In the genomic region with DNA sequence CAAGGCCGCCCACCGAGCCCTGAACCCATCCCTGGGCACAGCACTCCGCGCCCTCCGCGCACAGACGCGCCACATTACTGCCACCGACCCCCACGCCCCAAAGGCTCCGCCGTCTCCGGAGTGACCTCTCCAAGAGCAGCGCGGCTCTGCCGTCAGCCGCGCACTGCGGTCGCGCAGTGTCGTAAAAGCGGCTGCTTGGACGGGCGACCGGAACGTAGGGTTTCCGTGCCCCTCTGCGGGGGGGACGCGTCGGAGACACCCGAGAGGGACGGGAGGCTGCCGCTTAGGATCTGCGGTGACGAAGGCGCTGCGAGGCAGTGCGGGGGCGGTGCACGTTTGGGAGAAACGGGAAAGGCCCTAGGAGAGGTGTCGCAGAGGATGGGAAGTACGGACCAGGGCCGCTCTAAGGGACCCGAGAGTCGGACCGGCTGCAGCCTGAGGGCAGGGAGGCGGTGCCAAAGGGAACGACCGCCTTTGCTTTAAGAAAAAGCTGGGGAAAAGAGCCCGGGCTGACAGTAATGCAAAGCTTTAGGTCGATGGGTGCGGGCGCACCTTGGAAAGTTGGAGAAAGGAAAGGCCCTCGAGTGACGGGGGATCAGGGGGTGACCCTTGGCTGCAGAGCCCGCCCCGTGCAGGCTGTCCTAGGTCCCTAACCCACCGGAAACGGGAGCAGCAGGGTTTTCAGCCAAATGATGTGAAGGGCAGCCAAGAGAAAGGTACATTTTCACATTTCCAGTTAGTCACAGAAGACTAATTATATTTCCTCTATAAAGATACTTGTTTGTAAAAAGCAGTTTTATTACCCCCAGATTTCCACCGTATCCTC, we compare ENCODE assay signal across 8 mouse cellular contexts. TPM values are rescaled to one million over a fixed set of nuclear protein-coding genes. Genes with fewer than 3 reads are reported as not detected.
A peak's percentile ranks its signal among the peaks of the same experiment; 100 is the strongest.
DNase-seq lines count a peak whose midpoint lies in the region; ATAC-seq lines count a peak whose summit lies in the region.

A gene (minus strand): TSS at position 389 of the 826 bp plus-strand sequence.

- no peaks in the 10 kb centered on the region for H3K27me3 ChIP-seq in hindbrain, embryonic 11.5 days (ENCODE audit: control insufficient read depth, insufficient read depth, low read length)

- H3K4me3 ChIP-seq in hindbrain, embryonic 11.5 days (ENCODE audit: low read depth, low read length) = peak within 1 kb of the TSS; percentile 71

- H3K4me2 ChIP-seq in hindbrain, embryonic 11.5 days (replicated peaks; ENCODE audit: low read depth, low read length) = peak within 1 kb of the TSS; percentile 45

- DNase-seq in MN1 (ENCODE audit: low spot score) = peak; percentile 89
- peak; percentile 90 for DNase-seq in cerebellum, adult 9-10 months
- peak; percentile 81 to 88 for DNase-seq in frontal cortex, adult 2 months (ENCODE audit: extremely low spot score in 1 of 2, low spot score in 1 of 2)
- DNase-seq in hindbrain, embryonic 11.5 days (ENCODE audit: low spot score) = peak; percentile 92
- DNase-seq in layer of hippocampus, postnatal 10 days (ENCODE audit: low spot score in 2 of 2) = peak; percentile 85 to 89
- DNase-seq in lung, postnatal 10 days = peak; percentile 89
- peak; percentile 88 for DNase-seq in ovary, postnatal 36 days (ENCODE audit: low spot score)
- peak; percentile 84 for DNase-seq in thymus, postnatal 25 days

- ATAC-seq in hindbrain, embryonic 11.5 days (ENCODE audit: low FRiP score) = peak; percentile 94

- no peaks in the 10 kb centered on the region for H3K9me3 ChIP-seq in hindbrain, embryonic 11.5 days (ENCODE audit: control insufficient read depth, low read length)

- peak within 1 kb of the TSS; percentile 82 for H3K9ac ChIP-seq in hindbrain, embryonic 11.5 days (ENCODE audit: low read depth, low read length)

- H3K36me3 ChIP-seq in hindbrain, embryonic 11.5 days (ENCODE audit: control insufficient read depth, insufficient read depth, low read length) = no peaks in the 10 kb centered on the region

- no peaks in the 10 kb centered on the region for H3K4me1 ChIP-seq in hindbrain, embryonic 11.5 days (replicated peaks; ENCODE audit: control insufficient read depth, insufficient read depth, low read length)

- under 1% methylated on average over 63 of the region's 63 CpGs for WGBS in hindbrain, embryonic 11.5 days

- peak within 1 kb of the TSS; percentile 81 for H3K27ac ChIP-seq in hindbrain, embryonic 11.5 days (ENCODE audit: low read depth, low read length)

RNA-seq across cellular contexts. Expression of the gene that starts here (rescaled TPM):
- 39.1 and 54.1 TPM in 2 replicates for polyA plus RNA-seq in frontal cortex, adult 2 months (2012; rRNA removed)
- 54.9 and 59.2 TPM in 2 replicates for polyA plus RNA-seq in hindbrain, embryonic 11.5 days (2014; fragmentation: Nextera tagmentation; extraction: Ambion mirVana)
- 100 to 1,000 TPM; 128 to 140 TPM for total RNA-seq in layer of hippocampus, postnatal 10 days (2021)

Comparison
In these comparisons a context has a peak if more than half of its experiments do, and no peak if none do; other contexts are left out.
1. Peak in every context shown above with its lines: DNase-seq, ATAC-seq, H3K4me3 ChIP-seq and H3K27ac ChIP-seq.